Mouse (Mus musculus): ENCODE results near the gene Ssxb5. TPM values are rescaled to one million over a fixed set of nuclear protein-coding genes. Genes with fewer than 3 reads are reported as not detected.

Ssxb5 gene
- not detected in 2 replicates for polyA plus RNA-seq (2012; rRNA removed)

DNA sequence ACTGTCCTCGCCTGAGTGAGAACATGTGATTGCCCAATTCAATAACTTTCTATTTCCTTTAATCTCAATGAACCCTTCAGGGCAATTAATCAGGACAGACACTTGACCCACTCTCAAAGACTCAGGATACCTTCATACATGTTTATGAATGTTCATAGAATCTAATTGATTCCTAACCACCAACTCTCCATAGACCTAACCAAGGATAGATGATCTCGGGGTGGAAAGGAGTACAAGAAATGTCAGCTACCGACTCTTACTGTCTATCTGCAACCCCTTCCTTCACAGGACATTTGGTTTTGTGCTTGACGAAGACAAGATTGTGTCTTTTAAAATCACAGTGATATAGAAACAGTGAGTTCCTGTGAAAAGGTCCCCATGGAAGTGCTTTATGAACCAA is at the start of gene Ssxb5:
Ssxb5 (plus strand) TSS at position 301 of the 400 bp plus-strand sequence.

DNA sequence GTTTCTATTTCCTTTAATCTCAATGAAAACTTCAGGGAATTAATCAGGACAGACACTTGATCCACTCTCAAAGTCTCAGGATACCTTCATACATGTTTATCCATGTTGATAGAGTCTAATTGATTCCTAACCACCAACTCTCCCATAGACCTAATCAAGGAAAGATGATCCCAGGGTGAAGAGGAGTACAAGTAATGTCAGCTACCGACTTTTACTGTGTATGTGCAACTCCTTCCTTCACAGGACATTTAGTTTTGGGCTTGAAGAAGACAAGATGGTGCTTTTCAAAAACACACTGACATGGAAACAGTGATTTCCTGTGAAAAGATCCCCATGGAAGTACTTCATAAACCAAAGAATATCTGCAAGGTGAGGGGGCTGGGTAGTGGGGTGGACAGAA is 40.2 kb downstream of the Ssxb5 start, which contains the start of gene Gm6592:
Gm6592 (plus strand) TSS at position 301 of the 400 bp plus-strand sequence.

Other genes starting within 250 kb of the Ssxb5 start
- gene Ssxb3, start 211.9 kb upstream of the Ssxb5 start, polyA plus RNA-seq (2012; rRNA removed) = not detected in 2 replicates
- not detected in 2 replicates for gene Ssxb8, start 112.8 kb upstream of the Ssxb5 start, polyA plus RNA-seq (2012; rRNA removed)
- not detected in 2 replicates for gene Ssx9, start 55.3 kb upstream of the Ssxb5 start, polyA plus RNA-seq (2012; rRNA removed)
- not detected in 2 replicates for gene Gm6592, start 40.3 kb downstream of the Ssxb5 start, polyA plus RNA-seq (2012; rRNA removed)
- not detected in 2 replicates for gene Gm5751, start 70.6 kb downstream of the Ssxb5 start, polyA plus RNA-seq (2012; rRNA removed)
- gene B630019K06Rik, start 88.7 kb downstream of the Ssxb5 start, polyA plus RNA-seq (2012; rRNA removed) = 2.4 TPM in 2 replicates
- not detected in 2 replicates for gene Fthl17b, start 159.3 kb downstream of the Ssxb5 start, polyA plus RNA-seq (2012; rRNA removed)
- gene Fthl17c, start 172.9 kb downstream of the Ssxb5 start, polyA plus RNA-seq (2012; rRNA removed) = not detected in 2 replicates
- gene Fthl17d, start 183.1 kb downstream of the Ssxb5 start, polyA plus RNA-seq (2012; rRNA removed) = not detected in 2 replicates
- not detected in 2 replicates for gene Fthl17e, start 229.8 kb downstream of the Ssxb5 start, polyA plus RNA-seq (2012; rRNA removed)